Mouse (Mus musculus) monocyte, adult 5-6 weeks (primary cell): Measurements from ENCODE around the gene Map1s. TPM values are rescaled to one million over a fixed set of nuclear protein-coding genes. Genes with fewer than 3 reads are reported as not detected.

Experiments
- ATAC-seq: fragments of 153-309, 156-312 bp; replicated peaks from 2 replicates; pipeline ENCODE4 v1.8.0; 2017; ENCODE audit warnings: mild to moderate bottlenecking; ENCODE audit not compliant: low TSS enrichment, insufficient number of reproducible peaks, severe bottlenecking, poor library complexity, low FRiP score
- total RNA-seq: library from RNA; stranded (forward); fragments of 200-1000, 200-491, 200-594 nt; gene quantifications from 3 replicates; pipeline ENCODE4 v1.2.3, GENCODE M21; 2017

Map1s gene
- 13.9 to 21.9 TPM (median 17.2 TPM) in 3 replicates for total RNA-seq

DNA sequence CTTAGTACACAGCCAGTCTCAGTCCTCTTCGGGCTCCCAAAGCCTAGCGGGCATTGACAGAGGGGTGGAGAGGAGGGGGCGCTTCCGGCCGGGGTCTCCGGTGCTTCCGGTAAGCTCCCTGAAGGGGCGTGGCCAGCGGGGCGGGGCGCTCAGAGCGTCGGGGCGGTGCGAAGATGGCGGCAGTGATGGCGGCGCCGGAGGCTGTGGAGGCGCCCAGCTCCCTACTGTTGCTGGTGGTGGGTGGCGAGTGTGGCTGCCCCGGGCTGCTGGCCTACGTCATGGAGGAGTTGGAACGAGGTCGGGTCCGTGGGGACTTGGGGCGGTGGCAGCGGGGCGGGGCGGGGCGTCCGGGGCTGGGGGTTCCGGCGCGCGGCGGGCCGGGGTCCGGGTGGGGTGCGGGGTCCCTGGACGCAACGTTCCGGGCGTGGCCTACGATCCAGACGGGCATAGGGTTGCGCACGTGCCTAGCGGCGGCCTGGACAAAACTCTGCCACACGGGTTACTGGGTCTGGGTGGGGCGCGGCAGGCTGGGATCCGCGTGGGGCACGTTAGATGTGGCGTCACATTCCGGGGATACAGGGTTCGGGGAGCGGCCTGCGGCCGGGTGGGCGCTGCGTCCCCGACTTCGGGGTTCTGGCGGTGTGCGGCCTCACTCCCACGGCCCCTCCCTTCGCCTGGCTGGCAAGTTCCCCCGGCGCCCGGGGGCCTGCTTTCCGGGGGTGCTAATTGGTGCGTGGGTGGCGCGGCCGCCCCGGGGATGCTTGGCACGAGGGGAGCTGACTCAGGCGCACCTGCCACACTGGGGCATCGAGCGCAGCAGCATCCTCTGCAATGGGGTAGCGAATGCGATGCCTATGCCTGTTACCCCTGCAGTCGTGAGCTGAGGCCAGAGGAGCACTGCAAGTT lies at the start of gene Map1s:
Gene Map1s, plus strand, starts transcription at position 102 of the 906 bp plus-strand sequence.
- peak; percentile 51 for ATAC-seq

DNA sequence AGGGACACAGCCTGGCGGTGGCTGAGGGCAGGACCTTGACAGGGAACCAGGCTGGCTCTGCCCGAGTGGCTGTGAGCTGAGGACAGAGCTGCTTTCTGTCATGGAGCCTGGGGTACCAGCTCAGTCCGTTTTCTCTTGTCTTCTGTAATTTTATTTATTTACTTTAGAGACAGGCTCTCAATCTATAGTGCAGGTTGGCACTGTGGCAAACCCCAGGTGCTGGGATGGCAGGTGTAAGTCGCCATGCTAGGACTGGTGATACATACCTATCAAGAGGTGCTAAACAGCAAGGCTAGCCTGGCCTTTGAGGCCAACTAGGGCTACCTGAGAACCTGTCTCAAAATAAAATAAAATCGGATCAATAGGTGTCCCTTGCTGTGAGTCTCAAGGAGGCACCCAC lies 49.7 kb upstream of the Map1s start:
- ATAC-seq: no peak

DNA sequence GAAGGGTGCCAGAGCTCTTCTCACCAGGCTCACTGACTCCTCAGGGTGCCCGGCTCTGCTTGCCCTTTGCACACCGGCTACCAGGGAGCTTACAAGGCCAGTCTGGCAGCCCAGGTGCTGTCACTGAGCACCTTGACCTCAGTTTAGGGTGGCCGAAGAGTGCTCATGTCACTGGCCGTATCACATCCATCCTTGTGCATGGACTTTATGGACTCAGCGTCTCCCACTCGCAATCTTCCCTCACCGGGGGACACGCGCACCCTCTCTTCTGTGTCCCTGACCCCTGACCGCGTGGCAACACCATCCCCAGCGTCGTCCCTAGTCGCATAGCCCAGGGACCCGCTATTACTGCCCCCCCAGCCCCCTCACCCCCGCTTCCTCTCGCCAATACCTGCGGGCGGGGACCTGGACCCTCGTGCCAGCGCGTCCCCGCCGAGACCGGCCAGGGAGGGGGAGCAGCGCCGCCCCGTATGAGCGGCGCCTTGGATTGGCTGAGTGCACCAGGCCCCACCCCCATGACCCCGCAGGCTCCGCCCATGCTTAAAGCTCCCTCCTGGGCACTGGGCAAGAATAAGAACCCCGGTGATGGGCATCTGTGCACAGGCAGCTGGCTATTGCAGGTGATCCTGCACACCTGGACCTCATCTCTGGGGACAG lies 49.1 kb upstream of the Map1s start:
- ATAC-seq: no peak

DNA sequence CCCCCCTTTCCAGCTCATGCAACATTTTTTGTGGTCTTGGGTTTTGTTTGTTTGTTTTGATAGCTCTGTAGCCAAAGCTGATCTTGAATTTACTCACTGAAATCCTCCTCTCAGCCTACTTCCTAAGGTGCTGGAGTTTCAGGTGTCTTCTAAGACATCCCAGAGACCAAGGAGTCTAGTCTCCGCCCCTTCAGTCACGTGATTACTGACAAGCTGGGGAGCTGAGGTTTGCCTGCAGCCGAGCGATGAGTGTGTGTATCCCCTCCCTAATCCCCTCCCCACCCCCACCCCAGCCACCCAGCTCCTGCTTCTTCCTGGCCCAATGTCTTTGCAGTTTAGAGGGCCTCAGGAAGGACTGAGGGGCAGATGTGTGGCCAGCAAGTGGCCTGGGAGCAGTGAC lies 48.2 kb upstream of the Map1s start:
- no peak for ATAC-seq

DNA sequence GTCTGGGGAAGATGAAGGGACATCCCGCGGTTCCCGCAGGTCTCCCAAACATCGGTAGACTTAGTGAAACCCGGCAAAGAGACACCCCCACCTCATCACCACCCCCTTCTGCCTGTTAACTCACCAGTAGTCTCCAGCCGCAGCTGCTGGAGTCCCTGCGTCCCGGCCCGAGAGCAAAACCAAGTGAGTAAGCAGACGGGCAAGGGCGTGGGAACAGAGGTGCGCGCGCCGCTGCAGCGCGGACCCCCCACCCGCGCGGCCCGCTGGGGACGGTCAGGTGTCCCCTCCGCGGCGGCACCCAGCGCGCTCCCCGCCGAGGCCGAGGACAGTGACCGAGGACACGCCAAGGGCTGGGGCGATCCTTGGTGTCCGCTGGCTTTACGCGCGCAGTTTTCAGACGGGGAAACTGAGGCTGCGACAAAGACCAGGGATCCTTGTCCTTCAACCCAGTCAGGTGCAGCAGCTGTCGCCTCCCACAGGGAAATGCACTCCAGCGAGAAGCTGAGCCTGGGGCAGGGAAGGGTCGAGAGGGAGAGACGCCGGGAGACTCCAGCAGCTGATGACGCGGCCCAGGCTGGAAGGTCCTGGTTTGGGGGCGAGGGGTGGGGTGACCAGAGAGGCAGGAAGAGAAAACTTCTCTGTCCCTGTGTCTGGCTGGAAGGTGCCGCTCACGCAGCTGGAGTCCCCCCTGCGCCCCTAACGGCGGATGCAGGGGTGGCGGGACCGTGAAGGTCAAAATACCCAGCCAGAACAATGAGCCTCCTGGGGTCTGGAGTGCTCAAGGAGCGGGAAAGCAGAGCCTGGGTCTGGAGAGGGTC lies 42.7 kb upstream of the Map1s start, which contains the start of gene Kcnn1:
Gene Kcnn1, minus strand, starts transcription at position 435 of the 818 bp plus-strand sequence.
- no peak for ATAC-seq

DNA sequence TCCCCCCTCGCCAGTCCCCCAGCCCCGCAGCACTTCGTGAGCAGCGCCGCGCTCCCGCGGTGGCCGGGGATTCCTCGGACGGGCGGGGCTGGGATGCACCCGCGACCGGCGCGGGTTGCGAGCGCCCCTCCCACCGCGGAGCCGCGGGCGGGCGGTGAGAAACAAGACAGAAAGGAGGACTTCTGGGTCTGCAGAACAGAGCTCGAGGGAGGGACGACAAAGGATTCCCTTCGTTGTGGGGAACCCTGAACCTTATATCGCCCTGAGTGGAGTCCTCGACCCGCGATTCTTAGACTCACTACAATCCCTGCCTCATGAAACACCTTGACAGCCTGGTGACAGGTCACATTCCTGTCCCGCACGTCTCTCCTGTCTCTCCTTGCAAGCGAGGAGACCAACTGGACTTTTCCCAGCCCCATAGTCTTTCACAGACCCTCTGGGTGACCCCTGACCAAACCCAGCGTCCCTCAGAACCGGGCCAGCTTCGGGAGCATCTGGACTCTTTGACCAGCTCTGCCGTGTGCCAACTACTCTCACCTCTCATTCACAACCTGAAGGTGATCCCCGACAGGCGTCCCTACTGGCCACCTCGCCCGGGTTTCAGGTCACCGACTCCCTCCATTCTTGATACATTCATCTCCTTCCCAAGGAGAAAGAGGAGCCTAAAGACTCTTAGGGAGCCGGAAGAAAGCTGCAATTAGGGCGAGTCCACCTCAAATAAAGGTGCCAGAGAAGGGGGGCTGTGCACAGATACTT lies 41.6 kb upstream of the Map1s start:
- ATAC-seq: no peak

DNA sequence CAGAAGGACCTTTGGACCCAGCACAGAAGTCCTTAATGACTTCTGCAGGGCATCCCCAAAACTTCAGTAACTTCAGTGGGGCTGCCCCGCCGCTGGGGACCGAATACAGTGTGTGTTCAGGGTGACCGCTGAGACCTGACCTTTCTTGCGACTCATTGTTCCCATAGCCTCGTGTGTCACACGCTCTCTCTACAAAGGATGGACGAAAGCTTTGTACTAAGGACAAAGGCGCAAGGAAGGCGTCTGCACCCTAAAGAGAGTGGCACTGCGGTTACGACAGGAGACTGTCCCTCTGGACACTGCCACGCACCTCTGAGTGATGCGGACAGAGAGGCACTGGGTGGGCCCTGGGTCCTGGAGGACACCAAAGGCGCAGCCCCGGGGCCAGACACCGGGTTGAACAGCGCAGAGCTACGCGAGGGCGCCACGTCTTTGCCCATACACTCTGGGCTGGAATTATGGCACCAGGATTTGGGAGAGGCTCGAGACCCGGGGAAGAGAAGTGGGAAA lies 41.0 kb upstream of the Map1s start:
- ATAC-seq: no peak

DNA sequence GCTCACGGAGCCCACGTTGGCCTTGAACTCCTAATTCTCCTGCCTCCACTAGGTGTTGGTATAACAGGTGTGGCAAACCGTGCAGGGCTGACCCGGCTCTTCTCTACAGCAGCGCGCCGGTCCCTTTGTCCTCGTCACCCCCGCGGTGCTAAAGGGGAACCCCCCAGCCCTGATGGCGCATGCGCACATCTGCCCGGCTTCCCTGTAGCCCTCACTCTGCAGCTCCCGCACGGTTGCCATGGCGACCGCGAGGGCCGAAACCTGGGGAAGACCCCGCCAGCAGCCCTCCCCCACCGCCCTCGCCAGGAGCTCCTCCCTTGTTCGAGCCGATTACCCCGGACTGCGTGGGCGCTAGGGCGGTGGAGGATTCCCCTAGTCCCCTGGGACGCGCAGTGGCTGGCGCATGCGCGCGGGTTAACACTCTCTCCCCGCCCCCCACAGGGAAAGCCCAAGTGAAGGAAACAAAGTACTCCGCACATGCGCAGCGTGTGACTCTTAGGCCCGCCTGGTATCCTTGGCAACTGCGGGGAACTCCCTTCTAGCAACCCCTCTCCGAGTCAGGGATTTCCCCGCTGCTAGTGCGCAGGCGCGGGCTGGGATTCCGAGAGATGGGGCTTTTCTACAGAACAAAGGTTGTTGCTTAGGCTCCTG lies 40.3 kb upstream of the Map1s start:
- peak; percentile 78 for ATAC-seq

DNA sequence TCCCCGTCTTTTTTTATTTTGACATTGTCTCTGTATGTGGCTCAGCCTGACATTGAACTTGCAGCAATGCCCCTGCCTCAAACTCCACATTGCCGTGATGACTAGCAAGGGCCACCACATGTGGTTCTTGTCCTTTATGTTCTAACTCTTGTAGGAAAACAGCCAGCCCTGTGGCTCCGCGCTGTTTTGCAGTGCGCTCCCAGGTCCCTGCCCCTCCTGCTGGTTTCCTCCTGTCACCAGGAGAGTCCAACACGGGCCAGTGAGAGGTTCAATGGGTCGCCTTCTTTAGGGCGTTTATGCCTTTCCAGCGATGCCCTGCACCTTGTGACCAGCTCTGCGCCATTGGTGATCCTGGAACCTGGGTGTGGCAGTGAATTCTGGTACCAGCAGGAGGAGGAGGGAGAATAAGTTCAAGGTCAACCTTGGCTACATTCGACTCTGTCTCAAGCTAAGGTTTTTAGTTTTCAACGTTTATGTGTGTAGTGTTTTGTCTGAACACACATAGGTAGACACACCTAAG lies 39.7 kb upstream of the Map1s start:
- ATAC-seq: no peak

DNA sequence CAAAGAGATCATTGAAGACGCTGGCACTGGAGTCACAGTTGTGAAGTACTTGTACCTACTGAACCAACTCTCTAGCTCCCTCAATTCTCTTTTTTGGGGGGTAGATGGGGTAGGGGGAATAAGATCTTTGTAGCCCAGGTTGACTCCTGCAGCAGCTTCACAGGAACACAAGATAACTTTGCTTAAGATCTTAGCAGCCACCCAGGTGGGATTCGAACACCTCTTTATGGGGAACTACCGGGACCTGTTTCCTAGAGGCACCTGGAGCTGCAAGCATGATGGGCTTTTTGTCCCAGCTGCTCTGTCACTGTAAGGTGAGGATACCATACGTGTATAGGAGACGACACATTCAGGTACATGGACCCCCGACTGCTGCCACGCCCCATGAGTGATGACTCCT lies 39.2 kb upstream of the Map1s start:
- ATAC-seq: no peak

DNA sequence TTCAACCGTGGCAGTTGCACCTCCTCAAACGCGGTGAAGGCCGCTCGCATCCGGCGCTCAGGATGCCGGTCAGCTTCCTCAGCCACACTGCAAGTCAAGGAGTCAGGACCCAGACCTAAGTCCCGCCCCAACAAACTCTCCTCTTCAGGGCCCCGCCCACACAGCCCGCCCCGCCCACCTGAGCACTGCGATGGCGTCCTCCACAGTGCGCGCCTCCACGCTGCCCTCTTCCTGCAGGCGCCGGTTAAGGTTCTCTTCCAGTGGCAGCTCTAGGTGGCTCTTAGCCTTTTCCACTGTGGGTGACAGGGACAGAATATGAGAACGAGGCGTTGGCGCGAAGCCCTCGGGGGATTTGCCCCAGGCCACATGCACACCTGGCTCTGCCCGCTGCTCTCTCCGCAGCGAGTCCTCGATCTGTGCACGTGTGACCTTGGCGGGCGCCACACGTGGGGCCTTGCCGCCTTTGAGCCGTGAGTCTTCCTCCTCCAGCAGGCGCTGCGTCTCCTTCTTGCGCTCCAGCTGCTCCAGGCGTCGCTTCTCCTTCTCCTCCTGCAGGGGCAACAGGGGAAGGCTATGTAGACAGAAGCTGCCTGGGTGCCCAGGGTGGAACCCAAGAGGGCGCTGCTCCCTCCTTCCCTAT lies 37.1 kb upstream of the Map1s start:
- 0 out of 2 replicates have a peak, but pooled peaks have one; percentile 4 for ATAC-seq

DNA sequence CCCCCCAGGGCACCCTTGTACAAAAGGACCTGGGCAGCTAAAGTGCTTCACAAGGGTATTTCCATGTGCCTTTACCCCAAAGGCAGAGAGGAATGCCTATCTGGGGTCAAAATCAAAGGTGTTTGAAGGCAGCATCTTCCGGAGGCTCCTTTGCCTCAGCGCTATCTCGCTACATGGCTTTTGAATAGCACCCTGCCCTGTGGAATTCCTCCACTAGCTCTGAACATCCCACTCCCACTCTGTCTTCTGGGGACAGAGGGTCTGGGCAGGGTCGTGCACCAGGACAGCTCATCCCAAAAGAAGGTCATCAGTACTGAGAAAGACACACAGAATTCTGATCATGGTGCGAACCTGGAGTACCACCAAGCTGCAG lies 36.5 kb upstream of the Map1s start:
- no peak for ATAC-seq

DNA sequence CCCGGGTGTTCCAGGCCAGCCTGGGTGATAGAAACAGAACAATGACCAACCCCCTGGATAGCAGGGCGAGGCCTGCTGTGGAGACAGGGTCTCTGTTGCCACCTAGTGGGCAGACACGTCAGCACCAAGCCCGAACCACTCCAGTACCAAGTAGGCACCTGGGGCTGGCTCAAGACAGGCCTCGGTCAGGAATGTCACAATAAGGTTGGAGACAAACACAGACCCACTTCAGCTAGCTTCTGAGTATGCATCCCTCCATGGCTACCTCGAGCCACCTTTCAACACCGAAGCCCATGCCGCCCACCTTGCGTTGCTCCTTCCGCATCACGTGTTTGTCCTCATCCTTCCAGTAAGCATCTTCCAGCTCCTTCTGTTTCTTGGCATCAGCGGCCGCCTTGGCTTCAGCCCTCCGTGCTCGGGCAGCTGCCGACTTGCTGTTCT lies 36.1 kb upstream of the Map1s start:
- ATAC-seq: peak; percentile 32

DNA sequence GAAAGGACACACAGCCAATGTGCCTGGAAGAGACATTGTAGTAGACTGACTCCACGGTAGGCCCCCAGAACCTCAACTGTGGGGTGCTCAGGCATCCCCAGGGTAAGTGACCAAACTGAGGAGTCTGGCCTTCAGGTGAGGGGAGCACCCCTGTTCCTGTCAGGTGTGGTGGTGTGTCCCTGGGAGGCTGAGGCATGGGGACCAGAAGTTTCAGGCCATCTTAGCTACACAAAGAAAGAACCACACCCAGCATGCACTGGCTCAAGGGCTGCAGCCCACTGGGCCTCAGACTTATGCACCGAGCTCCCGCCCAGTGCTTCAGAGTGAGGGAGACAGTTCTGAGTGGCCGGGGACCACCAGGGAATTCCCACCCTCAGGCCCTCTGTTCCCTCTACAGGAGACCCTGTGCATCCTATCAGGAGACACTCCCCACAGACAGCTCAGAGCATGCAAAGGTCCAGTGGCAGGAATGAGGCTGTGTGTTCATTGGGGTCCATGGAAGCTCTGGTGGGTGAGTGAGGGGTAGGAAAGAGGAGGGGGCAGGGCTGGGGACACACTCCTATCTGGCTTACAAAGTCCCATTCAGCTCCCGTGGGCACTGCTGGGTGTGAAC lies 34.4 kb upstream of the Map1s start:
- no peak for ATAC-seq

DNA sequence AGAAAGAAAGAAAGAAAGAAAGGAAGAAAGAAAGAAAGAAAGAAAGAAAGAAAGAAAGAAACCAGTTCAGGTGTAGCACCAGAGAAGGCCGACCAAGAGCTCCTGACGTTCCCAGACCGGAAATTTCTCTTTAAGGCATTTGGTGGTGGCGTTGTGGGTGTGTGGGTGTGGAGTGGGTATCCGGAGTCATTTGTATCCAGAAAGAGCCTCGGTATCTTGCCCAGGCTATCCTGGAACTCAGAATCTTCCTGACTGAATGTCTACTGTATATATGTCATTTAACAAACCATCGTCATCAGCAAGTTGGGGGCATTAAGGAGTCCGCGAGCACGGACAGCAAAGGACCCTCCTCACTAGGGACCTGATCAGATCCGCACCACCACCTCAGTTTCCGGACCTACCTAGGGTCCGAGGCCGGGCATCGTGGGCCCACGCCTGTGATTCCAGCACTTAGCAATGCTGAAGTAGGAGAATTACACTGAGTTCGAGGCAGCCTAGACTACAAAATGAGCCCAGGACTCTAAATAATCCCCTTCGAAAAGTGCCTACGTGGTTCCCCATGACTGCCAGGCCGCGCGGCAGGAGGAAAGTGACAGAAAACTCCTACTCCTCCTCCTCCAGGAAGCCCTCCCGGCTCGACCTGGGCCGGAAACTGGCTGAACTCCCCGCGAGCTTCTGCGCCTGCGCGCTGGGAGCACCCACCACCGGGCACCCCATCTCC lies 32.9 kb upstream of the Map1s start:
- 0 out of 2 replicates have a peak, but pooled peaks have one; percentile 0 for ATAC-seq

DNA sequence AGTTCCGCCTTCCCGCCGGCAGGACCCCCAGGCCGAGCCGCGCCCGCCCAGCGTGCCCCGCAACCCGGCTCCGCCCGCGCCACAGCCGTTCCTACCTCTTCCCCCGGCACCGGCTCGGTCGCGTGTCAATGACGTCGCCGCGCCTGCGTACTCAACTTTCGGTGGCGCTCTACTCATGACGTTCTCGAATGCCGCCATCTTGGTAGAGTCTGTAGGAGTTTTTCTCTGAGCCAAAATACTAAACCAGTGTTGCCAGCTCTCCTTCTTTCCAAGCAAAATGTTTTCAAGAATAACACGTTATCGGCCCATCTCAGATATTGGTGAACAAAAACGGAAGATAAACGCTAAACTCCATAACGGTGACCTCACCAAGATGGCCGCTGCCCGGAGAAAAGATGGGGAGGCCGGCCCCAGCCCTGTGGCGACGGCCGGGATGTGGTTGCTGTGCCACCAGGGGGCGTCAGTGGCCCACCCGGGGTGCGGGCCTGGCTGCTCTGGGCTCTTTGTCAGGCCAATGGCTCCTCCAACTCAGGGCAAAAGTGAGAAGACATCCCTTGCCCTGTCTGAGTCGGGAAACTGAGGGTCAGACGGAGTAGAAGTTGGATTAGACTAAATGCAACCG lies 32.3 kb upstream of the Map1s start, which contains the start of gene Ccdc124:
Gene Ccdc124, minus strand, starts transcription at position 572 of the 622 bp plus-strand sequence.
- ATAC-seq: peak; percentile 62
